Mouse (Mus musculus) embryonic fibroblast, embryonic 13.5 days (primary cell): Measurements from ENCODE around the gene Ube2e2. TPM values are rescaled to one million over a fixed set of nuclear protein-coding genes. Genes with fewer than 3 reads are reported as not detected.

ENCODE experiments used
- H3K27ac ChIP-seq: 2 replicates; pipeline ENCODE4 v1.5.1; 2012; ENCODE audit warnings: low read length, control low read depth, inconsistent platforms; ENCODE audit not compliant: insufficient read depth
- H3K4me1 ChIP-seq: 2 replicates; pipeline ENCODE4 v1.6.1; 2011; ENCODE audit warnings: low read length; ENCODE audit not compliant: control insufficient read depth, insufficient read depth
- H3K4me3 ChIP-seq: 2 replicates; pipeline ENCODE4 v1.5.1; 2011; ENCODE audit warnings: mild to moderate bottlenecking, control low read depth, low read length; ENCODE audit not compliant: insufficient read depth
- CTCF ChIP-seq: IDR thresholded peaks from 2 replicates; pipeline ENCODE4 v1.5.1; 2011; ENCODE audit warnings: mild to moderate bottlenecking, control low read depth, low read length, moderate library complexity, borderline replicate concordance; ENCODE audit not compliant: insufficient read depth
- POLR2A ChIP-seq: IDR thresholded peaks from 2 replicates; pipeline ENCODE4 v1.6.1; 2011; ENCODE audit warnings: low read depth, mild to moderate bottlenecking, control low read depth, low read length, moderate library complexity
- polyA plus RNA-seq: library from polyadenylated mRNA; stranded (reverse); fragments of >200 nt; gene quantifications from 2 replicates; pipeline ENCODE4 v1.2.4, GENCODE M21; 2011; ENCODE audit warnings: low read depth; ENCODE audit not compliant: missing spikeins, insufficient read length

Gene Ube2e2
- polyA plus RNA-seq, 1 experiment, result 32.9 TPM

DNA sequence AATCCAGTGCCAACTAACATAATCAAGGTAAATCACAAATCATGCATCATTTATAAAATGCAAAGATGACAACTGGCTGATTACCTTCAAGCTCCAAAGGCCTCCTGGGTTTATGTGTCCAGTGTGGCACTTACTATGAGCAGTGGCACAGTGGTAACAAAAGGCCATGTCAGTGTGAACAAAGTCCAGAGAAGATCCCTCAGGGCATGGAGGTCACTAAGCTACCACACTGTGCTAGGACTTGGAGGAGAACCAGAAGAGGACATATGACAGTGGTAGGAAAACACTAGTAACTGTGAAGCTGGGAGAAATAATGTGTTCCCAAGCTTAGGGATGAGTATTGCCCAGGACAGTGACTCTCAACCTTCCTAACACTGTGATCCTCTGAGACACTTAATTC is 97.2 kb downstream of the Ube2e2 start:
- H3K4me3 ChIP-seq, result no peak overlapping the region
- H3K27ac ChIP-seq, result no peak overlapping the region
- no peak for TF ChIP-seq POLR2A
- no peak for TF ChIP-seq CTCF
- H3K4me1 ChIP-seq, result no peaks in the 10 kb centered on the region

DNA sequence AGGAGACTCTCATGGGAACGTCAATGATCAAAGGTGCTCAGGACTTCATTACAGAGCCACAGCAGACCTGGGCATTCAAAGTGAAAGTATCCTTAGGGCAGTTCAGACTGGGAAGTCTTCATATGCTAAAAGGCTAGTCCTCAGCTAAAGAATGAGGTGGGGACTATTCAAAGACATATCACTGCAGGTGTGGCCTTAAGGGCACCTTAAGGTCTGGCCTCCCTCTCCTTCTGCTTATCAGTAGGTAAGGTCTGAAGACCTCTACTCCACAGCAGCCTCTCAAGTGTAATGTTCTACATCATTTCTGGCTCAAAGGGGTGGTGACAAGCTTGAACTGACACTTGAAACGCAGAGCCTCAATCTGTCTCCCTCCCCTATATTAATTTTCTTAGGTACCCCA is 98.3 kb downstream of the Ube2e2 start:
- Histone ChIP-seq H3K4me3 (no peak overlapping the region), H3K4me1 (no peaks in the 10 kb centered on the region), H3K27ac (no peak overlapping the region)
- TF ChIP-seq POLR2A, result no peak
- no peak for TF ChIP-seq CTCF

DNA sequence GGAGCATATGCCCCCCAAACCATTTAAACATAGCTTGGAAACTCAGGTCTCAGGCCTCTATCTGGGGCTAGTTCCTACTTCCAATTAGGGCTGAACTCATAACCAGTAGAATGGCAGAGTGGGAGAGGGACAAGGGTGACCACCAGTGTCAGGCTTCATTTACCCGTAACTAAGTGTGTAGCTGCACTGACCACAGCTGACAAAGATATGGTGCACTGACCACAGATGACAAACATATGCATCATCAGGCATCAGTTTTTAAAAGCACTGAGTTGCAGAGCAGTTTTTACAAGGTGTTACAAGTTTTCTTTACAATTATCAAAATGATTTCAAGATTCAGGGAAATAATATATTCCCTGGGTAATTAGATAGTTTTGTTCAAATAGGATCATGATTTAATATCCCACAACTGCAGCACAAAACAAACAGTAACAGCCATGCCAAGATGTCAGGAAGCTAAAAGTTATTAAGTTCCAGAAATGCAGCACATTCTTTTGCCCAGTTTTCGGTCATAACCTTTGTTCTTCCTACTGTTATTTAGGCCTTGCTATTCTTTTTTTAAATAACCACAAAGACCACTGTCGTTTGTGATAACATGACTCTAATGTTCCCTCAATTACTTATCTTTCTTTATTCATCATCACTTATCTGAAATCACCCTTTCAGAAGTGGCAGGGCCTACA is 114.9 kb downstream of the Ube2e2 start:
- Histone ChIP-seq H3K4me3 (no peak overlapping the region), H3K4me1 (peaks cover 2% of the 10 kb centered on the region), H3K27ac (0 out of 2 replicates have a peak overlapping the region, but pooled peaks have one; percentile 23)
- no peak for TF ChIP-seq CTCF
- TF ChIP-seq POLR2A, result no peak

DNA sequence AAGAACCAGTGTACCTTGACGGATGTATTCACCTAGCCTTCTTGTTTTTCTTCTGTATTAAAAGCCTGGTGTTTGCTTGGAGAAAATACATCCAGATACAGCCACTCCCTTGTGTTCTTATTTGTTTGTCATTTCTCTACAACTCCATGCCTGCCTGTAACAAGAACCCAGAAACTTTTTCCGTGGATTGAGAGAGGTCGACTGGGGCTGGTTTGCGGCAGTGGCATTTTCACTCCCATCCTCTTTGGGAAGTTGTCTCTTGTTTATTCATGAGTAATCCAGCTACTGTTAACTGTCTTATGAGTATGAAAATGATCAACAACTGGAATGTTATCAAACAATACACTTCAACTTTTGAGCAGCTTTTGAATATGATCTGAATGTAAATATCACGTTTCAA is 115.8 kb downstream of the Ube2e2 start:
- no peak overlapping the region for H3K27ac ChIP-seq
- H3K4me1 ChIP-seq, result peaks cover 6% of the 10 kb centered on the region
- no peak for TF ChIP-seq POLR2A
- no peak for TF ChIP-seq CTCF
- H3K4me3 ChIP-seq, result no peak overlapping the region

DNA sequence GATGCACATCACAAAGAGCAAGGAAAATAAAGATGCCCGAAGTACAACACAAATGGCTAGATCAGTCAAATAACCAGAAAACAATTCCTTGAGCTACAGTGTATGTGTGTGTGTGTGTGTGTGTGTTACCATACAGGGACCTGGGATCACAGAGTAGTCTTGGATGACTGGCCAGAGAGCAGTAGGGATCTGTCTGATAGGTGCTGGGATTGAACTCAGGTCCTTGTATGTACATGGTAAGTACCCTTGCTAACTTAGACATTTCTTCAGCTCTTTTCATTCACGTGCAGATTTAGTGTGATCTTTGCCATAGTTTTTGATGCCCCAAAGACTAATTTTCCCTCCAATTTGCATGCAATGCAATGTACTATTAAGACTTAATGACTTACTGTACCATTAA is 117.9 kb downstream of the Ube2e2 start:
- no peak overlapping the region for H3K27ac ChIP-seq
- H3K4me3 ChIP-seq, result no peak overlapping the region
- TF ChIP-seq POLR2A (no peak), CTCF (no peak)
- peaks cover 6% of the 10 kb centered on the region for H3K4me1 ChIP-seq

DNA sequence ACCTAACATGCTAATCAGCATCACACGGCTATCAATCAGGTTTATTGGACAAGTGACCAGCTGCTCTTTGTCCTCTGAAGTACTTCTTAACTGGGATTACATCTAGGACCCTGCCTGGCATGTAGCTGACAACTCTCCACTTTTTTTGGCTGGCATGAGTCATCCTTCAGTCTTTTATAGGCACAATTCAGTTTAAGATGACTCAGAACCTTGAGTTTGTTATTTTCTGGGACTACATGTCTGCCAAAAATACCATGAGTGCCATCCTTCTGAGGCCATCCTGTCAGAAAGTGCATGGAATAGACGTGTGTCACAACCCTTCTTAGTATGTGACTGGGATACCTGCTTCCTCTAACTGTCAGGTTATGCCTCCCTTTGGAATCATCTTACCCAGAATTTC is 120.3 kb downstream of the Ube2e2 start:
- TF ChIP-seq CTCF (no peak), POLR2A (no peak)
- peaks cover 6% of the 10 kb centered on the region for H3K4me1 ChIP-seq
- H3K27ac ChIP-seq, result peak overlapping the region; percentile 80
- no peak overlapping the region for H3K4me3 ChIP-seq

DNA sequence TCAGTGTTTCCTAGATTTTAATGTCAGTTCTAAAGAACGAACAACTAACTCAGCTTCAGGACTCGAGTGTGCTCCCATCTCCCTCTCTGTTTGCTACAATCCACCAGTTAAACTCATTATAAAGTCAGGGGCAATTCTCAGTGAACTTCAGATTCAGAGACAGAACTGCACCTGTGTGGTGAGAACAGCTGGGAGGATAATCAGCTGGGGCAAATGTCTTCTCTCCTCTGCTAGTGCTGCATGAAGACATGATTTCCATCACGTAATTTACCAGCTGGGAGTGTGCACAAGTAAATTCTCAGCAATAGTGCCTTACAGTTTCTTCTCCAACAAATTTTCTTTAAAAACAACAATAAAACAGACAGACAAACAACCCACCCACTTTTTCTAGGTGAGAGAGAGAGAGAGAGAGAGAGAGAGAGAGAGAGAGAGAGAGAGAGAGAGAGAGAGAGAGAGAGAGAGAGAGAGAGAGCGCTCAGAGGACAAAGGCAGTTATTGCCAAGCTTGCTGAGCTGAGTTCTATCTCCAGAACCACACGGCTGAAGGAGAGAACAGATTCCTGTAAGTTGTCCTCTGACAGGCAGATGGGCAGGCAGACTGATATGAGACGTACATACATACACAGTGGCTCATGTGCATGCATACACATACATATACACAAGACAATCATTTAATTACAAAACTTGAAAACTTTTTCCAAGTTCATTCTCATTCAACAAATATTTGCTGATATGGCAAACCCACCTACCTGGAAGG is 134.3 kb downstream of the Ube2e2 start:
- Histone ChIP-seq H3K27ac (no peak overlapping the region), H3K4me1 (no peaks in the 10 kb centered on the region), H3K4me3 (no peak overlapping the region)
- TF ChIP-seq CTCF, result no peak
- TF ChIP-seq POLR2A, result no peak

DNA sequence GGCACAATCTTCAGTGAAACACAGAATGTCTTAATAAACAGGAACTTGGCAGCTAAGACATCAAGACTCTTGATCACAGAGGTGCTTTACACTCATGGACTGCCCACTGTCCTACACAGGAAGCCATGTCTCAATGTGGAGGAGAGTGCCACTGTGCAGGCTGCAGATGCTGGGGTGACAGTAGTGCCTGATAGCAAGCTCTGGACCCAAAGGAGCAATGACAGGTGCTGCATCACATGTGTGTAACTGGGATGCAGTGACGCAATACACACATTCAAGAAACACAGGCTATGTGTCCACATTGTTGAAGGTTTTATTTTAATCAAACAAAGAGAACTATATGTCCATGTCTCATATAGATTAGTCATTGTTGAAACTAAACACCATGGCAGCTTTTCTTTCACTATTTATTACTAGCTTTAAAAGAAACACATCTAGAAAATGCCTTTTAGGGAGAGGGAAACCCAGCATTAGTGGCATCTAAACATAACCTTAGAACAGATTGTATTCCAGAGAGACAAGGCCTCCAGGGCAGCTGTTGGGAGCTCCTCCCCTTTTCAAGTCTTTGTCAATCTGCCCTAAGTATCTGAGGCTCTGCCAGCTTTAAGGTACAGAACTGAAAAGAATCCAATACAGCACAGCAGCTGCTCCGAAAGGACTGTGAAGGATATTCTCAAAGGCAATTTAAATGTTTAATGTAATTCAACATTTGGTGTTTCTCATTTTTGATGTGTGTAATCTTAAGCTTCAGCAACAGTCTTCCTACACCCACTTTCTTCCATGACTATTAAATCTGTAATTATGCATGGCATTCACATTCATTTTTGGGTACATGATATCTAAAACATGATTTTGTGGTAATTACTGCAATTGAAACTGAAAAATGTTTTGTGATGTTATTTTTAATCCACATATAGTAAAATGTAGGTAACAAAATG is 135.2 kb downstream of the Ube2e2 start:
- Histone ChIP-seq H3K27ac (no peak overlapping the region), H3K4me3 (no peak overlapping the region), H3K4me1 (no peaks in the 10 kb centered on the region)
- no peak for TF ChIP-seq POLR2A
- TF ChIP-seq CTCF, result no peak

DNA sequence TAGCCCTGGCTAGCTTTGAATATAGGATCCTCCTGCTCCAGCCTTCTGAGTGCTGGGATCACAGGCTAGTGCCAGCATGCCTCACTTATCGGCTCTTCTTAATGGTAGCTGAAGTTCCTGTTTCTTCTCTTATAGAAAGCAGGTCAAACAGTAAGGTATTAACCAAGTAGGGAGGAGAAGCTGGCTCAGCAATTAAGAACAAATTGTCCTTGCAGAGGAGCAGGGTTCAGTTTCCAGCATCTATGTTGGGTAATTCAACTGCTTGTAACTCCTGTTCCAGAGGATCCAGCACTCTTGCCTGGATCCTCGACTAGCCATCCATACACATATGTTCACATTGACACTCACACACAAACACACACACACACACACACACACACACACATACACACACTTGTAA is 136.1 kb downstream of the Ube2e2 start:
- Histone ChIP-seq H3K4me1 (no peaks in the 10 kb centered on the region), H3K4me3 (no peak overlapping the region), H3K27ac (no peak overlapping the region)
- TF ChIP-seq POLR2A (no peak), CTCF (no peak)
